Mouse (Mus musculus) limb, embryonic 14.5 days (tissue): Measurements from ENCODE around the gene Clic3. TPM values are rescaled to one million over a fixed set of nuclear protein-coding genes. Genes with fewer than 3 reads are reported as not detected.
A peak's percentile ranks its signal among the peaks of the same experiment; 100 is the strongest.

ENCODE experiments used
- ATAC-seq: fragments of 200-750 bp; cut with Nextera tagmentation; 2 replicates; pipeline ENCODE4 v1.8.0; 2017; ENCODE audit warnings: low read depth, moderate number of reproducible peaks, moderate TSS enrichment; ENCODE audit not compliant: low FRiP score
- DNase-seq: peaks from one replicate; pipeline ENCODE4 v3.0.0-alpha.2; 2015; ENCODE audit warnings: low spot score
- H3K27ac ChIP-seq: fragments of 300-500 bp; sonication (generic); replicated peaks from 2 replicates; pipeline ENCODE4 v1.5.1; 2014; ENCODE audit warnings: low read depth, mild to moderate bottlenecking, low read length, moderate library complexity, mixed read lengths
- H3K27me3 ChIP-seq: fragments of 300-500 bp; sonication (generic); 2 replicates; pipeline ENCODE4 v1.6.1; 2014; ENCODE audit warnings: low read length, mixed read lengths; ENCODE audit not compliant: control insufficient read depth, insufficient read depth
- H3K36me3 ChIP-seq: fragments of 300-500 bp; sonication (generic); 2 replicates; pipeline ENCODE4 v1.6.1; 2014; ENCODE audit warnings: mild to moderate bottlenecking, low read length, moderate library complexity, mixed read lengths; ENCODE audit not compliant: control insufficient read depth, insufficient read depth
- H3K4me1 ChIP-seq: fragments of 300-500 bp; sonication (generic); 2 replicates; pipeline ENCODE4 v1.6.1; 2014; ENCODE audit warnings: antibody characterized with exemption, low read length, mixed read lengths; ENCODE audit not compliant: control insufficient read depth, insufficient read depth
- H3K4me2 ChIP-seq: fragments of 300-500 bp; sonication (generic); replicated peaks from 2 replicates; pipeline ENCODE4 v1.6.1; 2014; ENCODE audit warnings: low read depth, mild to moderate bottlenecking, low read length, moderate library complexity; ENCODE audit not compliant: severe bottlenecking
- H3K4me3 ChIP-seq: fragments of 300-500 bp; sonication (generic); replicated peaks from 2 replicates; pipeline ENCODE4 v1.5.1; 2014; ENCODE audit warnings: low read length
- H3K9ac ChIP-seq: fragments of 300-500 bp; sonication (generic); 2 replicates; pipeline ENCODE4 v1.6.1; 2014; ENCODE audit warnings: mild to moderate bottlenecking, low read depth, low read length, moderate library complexity; ENCODE audit not compliant: severe bottlenecking
- H3K9me3 ChIP-seq: fragments of 300-500 bp; sonication (generic); 2 replicates; pipeline ENCODE4 v1.6.1; 2016; ENCODE audit warnings: low read length; ENCODE audit not compliant: control insufficient read depth
- POLR2A ChIP-seq: fragments of 200-500 bp; IDR thresholded peaks from 2 replicates; pipeline ENCODE4 v1.8.0; 2012; ENCODE audit warnings: inconsistent platforms, mild to moderate bottlenecking, moderate library complexity, borderline replicate concordance; ENCODE audit not compliant: insufficient read depth, insufficient read length; ENCODE audit errors: extremely low read depth
- WGBS: fragments of 180-500 bp; shearing (Covaris S2); extraction: QIAGEN DNeasy Blood & Tissue Kit; methylation state at CpG from one replicate; pipeline ENCODE4 v1.1.7; 2014; 5-methylcytosine and 5-hydroxymethylcytosine counted together
- polyA plus RNA-seq, 2 experiments: library from polyadenylated mRNA; depleted of rRNA in 1 of 2; stranded (reverse) in 1 of 2; unstranded in 1 of 2; fragments of >200 nt; fragmentation: Nextera tagmentation in 1 of 2; extraction: Ambion mirVana in 1 of 2; gene quantifications; 2 replicates each; pipeline versions ENCODE4 v1.2.1 to v1.2.3; 2012 to 2014

Gene Clic3
- polyA plus RNA-seq, 2 experiments, result 10.9 to 22.5 TPM

DNA sequence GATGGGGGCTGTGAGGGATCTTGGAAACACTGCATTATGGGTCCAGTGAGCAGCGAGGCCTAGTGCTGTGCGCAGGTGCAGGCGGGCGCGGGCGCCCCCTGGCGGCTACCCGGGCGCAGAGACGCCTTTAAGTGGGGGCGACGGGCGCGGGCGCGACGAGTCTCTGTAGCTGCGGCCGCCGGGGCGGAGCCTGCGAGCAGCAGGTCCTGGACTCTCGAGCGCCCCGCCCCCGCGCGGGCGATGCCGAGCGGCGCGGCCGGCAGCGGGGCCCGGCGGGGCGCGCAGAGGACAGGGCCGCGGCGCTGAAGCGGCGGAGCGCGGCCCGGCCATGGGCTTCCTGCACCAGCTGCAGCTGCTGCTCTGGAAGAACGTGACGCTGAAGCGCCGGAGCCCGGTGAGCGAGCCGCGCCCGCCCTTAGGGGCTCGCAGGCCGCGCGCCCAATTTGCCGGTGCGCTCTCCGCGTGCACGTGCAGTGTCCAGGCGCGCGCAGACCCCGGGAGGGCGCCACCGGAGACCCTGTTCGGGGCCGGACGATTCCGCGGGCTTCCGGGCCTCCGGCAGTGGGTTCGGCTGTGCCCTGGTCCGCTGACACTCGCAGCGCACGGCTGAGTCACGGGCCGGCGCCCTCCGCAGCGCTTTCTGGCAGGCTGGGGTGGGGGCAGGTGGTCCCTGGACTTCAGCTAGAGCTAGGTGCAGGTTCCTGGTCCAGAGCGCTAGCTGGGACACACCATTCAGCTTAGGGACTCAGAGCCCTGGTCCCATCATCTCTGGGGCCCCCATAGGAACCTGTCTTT is 28.0 kb upstream of the Clic3 start, which contains the start of gene Abca2:
TSS of gene Abca2 (plus strand) at position 262 of the 795 bp plus-strand sequence.
- H3K27ac ChIP-seq, result no peak within 1 kb of the TSS
- no peaks in the 10 kb centered on the region for H3K36me3 ChIP-seq
- 0% methylated on average over 15 of the region's 89 CpGs for WGBS
- H3K4me2 ChIP-seq, result peak within 1 kb of the TSS; percentile 89
- no peaks in the 10 kb centered on the region for H3K9me3 ChIP-seq
- peak within 1 kb of the TSS; percentile 75 for H3K9ac ChIP-seq
- TF ChIP-seq POLR2A, result no peak
- peak; percentile 91 for ATAC-seq
- peak within 1 kb of the TSS; percentile 69 for H3K4me3 ChIP-seq
- H3K4me1 ChIP-seq, result peaks cover 3% of the 10 kb centered on the region; the same call in 1 of the 2 replicates
- peak; percentile 90 for DNase-seq
- H3K27me3 ChIP-seq, result no peaks in the 10 kb centered on the region; the same call in 1 of the 2 replicates

DNA sequence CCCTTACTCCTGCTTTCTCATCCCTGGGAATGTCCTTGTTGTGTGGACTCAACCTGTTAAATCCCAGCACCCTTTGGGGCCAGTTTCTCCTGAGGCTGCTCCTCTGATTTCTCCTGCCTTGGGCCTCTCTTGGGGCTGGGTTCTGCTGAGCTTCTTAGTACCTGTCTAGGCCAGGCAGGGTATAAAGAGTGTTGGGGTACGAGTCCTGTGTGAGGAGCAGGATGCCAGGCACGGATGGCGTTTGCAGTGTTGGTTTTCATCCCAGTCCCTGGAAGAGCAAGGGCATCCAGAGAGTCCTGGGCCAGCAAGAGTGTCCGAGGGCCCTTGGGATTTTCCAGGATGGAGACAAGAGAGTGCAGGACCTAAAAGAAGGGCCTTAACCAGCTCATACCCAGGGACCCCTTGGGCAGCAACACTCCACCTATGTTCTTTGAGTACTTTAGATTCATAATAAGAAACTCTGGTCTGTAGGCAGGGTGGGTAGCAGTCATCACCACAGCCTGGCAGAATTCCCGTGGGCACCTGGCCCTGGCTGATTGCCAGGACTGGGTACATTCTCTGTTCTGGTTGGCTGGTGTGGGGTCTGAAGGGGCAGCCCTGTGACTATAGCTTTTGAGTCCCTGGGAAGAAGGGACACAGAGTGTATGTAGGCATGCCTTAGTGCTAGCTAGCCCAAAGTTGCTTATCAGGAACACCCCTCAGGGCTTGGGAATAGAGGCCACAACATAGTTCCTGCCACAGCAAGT is 27.0 kb upstream of the Clic3 start:
- TF ChIP-seq POLR2A, result no peak

DNA sequence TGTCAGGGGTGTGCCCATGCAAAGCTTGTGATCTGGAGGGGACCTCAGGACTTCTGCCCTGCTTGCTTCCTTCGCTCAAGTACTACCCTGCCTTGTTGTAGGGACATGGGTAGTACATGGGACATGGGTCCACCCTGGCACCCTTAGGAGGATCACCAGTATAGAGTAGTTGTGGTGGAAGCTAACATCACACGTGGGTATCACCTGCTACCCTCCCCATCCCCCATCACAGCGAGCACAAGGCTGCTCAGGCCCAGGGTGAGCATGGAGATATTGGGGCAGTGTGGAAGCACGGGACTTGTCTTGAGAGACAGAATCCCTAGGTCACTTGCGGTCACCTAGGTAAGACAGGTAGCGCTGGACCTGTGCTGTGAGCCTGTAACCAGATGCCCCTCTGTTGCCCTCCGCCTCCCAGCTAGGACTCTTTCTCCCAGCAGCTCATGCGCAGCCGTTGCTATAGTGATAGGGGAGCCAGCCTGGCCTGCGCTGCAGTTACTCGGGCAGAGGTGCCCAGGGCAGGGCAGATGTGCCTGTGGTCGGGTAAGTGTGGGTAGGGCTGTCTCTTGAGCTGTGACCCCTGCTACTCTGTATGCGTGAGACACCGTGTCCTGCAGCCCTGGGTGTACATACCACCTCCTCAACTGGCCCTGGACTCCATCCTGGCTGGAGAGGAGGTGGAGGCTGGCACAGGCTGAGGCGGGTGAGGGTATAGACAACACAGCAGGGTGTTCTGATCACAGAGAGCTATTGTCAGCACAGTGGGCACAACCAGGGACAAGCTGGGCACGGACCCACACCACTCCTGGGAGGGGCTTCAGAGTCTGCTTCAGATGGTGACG is 26.0 kb upstream of the Clic3 start:
- no peak for TF ChIP-seq POLR2A
- no peak overlapping the region for H3K4me2 ChIP-seq
- no peak for DNase-seq
- 73% methylated on average over 17 of the region's 17 CpGs for WGBS
- no peaks in the 10 kb centered on the region for H3K36me3 ChIP-seq
- no peak overlapping the region for H3K27ac ChIP-seq
- no peaks in the 10 kb centered on the region; the same call in 1 of the 2 replicates for H3K27me3 ChIP-seq
- no peak for ATAC-seq
- no peaks in the 10 kb centered on the region for H3K9me3 ChIP-seq
- peaks cover 3% of the 10 kb centered on the region; the same call in 1 of the 2 replicates for H3K4me1 ChIP-seq
- H3K9ac ChIP-seq, result no peak overlapping the region
- no peak overlapping the region for H3K4me3 ChIP-seq

More for the DNA sequence above, 27.0 kb upstream of the Clic3 start:
- Histone ChIP-seq H3K9me3 (no peaks in the 10 kb centered on the region), H3K27ac (no peak overlapping the region), H3K4me1 (peaks cover 3% of the 10 kb centered on the region; the same call in 1 of the 2 replicates), H3K4me2 (peak overlapping the region; percentile 89), H3K4me3 (peak overlapping the region; percentile 69; the same call in 1 of the 2 replicates), H3K36me3 (no peaks in the 10 kb centered on the region), H3K27me3 (no peaks in the 10 kb centered on the region; the same call in 1 of the 2 replicates), H3K9ac (no peak overlapping the region)
- ATAC-seq (no peak), DNase-seq (no peak)
- WGBS, result 75% methylated on average over 5 of the region's 5 CpGs

DNA sequence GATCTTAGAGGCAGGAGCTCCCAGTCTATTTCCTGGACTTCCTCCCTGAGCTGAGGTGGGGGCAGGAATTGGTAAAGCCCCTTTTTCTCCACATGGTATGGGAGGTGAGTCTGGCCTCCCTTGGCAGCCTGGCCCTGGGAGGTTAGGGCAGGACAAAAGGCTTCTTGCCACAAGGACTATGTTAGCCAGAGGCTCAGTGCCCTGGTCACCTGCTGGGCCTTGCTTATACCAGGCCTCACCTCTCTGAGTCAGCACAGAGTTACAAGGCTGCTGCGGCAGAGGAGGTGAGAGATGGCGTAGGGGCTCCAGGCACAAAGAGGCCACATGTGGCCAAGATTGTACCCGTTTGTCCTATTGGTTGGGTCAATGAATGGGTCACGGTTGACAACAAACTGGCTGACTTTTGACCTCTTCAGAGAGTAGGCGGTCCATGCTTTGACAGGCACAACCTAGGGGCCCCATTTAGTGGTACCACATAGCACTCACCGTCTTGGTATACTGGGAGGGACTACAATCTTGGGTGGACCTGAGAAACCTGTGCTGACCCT is 25.3 kb upstream of the Clic3 start:
- H3K36me3 ChIP-seq, result no peaks in the 10 kb centered on the region
- TF ChIP-seq POLR2A, result no peak
- H3K9ac ChIP-seq, result no peak overlapping the region
- WGBS, result 58% methylated on average over 6 of the region's 6 CpGs
- no peak for DNase-seq
- no peak overlapping the region for H3K4me2 ChIP-seq
- H3K4me3 ChIP-seq, result no peak overlapping the region
- no peaks in the 10 kb centered on the region for H3K9me3 ChIP-seq
- H3K27ac ChIP-seq, result no peak overlapping the region
- no peaks in the 10 kb centered on the region; the same call in 1 of the 2 replicates for H3K27me3 ChIP-seq
- no peak for ATAC-seq
- peaks cover 3% of the 10 kb centered on the region; the same call in 1 of the 2 replicates for H3K4me1 ChIP-seq
